Mouse (Mus musculus) c-Kit-positive CD71-positive TER-119-negative erythroid progenitor cells, embryonic 14.5 days (primary cell): ENCODE data around the gene Tnfrsf26.
"Not testable (repeated sequence)": the region's sequence is repeated elsewhere in the genome, so short reads cannot be mapped to it uniquely, and the experiment has no call there.

Experiments
- DNase-seq: peaks from one replicate; pipeline ENCODE4 v3.0.0-alpha.2; 2013; ENCODE audit warnings: low read depth

Gene Tnfrsf26

DNA sequence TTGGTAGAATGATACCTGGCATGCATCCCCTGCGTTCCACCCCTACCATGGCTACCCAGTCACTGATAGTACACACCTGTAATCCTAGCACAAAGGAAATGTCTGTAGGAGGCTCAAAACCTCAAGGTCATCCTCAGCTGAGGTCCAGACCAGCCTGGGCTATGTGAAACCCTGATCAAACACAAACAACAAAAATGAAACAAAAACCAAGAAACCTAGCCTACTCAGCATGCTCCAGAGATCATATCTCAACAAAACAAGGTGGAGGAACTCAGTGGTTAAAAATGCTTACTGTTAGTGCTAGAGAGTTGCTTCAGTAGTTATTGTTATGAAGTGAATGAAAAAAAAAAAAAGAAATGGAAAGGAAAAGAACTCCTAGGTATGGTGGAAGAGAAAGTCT, at the start of gene Tnfrsf26:
Gene Tnfrsf26, minus strand, starts transcription at position 183 of the 400 bp plus-strand sequence.
- no peak for DNase-seq

DNA sequence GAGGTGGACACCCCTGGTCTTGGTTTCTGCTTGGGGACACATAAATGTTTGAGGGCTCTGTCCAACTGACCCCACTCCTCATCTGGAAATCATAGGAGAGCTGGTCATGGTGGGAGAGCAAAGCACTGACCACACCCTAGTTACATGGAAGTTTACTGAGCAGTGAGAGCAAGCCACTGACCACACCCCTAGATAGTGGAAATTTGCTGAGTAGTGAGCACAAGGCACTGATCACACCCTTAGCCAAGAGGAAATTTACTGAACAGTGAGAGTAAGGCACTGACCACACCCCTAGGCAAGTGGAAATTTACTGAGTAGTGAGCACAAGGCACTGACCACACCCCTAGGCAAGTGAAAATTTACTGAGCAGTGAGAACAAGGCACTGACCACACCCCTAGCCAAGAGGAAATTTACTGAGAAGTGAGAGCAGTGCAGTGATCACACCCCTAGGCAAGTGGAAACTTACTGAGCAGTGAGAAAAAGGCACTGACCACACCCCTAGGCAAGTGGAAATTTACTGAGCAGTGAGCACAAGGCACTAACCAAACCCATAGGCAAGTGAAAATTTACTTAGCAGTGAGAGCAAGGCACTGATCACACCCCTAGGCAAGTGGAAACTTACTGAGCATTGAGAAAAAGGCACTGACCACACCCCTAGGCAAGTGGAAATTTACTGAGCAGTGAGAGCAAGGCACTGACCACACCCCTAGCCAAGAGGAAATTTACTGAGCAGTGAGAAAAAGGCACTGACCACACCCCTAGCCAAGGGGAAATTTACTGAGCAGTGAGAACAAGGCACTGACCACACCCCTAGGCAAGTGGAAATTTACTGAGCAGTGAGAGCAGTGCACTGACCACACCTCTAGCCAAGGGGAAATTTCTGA, 38.1 kb upstream of the Tnfrsf26 start:
- DNase-seq = no peak

DNA sequence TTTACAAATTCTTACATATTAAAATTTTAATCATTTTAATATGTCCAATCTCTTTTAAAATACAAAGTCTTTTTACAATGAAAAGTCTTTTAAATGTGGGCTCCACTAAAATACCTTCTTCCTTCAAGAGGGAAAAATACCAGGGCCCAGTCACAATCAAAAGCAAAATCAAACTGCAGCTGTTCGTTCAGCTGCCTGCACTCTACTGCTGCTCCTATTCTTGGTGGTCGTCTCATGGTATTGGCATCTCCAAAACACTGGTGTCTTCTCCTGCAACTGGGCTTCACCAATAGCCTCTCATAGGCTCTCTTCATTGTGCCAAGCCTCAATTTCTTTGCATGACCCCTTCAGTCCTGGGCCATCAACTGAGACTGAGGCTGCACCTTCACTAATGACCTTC, 34.9 kb upstream of the Tnfrsf26 start:
- no peak for DNase-seq

DNA sequence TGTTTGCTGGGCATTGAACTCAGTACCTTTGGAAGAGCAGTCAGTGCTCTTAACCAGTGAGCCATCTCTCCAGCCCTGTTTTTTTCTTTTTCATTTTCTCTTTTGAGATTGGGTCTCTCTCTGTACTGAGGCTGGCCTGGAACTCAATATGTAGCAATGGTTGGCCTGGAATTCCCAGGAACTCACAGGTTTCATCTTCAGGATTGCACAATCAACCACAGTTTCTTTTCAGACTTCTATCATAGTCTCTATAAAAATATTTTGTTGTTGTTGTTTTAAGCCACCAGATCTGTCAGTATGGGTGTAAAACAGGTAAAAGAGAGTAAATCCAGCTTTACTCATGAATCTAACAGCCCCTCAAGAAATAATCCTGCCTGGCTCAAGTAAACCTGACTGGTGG, 32.3 kb upstream of the Tnfrsf26 start:
- no peak for DNase-seq

DNA sequence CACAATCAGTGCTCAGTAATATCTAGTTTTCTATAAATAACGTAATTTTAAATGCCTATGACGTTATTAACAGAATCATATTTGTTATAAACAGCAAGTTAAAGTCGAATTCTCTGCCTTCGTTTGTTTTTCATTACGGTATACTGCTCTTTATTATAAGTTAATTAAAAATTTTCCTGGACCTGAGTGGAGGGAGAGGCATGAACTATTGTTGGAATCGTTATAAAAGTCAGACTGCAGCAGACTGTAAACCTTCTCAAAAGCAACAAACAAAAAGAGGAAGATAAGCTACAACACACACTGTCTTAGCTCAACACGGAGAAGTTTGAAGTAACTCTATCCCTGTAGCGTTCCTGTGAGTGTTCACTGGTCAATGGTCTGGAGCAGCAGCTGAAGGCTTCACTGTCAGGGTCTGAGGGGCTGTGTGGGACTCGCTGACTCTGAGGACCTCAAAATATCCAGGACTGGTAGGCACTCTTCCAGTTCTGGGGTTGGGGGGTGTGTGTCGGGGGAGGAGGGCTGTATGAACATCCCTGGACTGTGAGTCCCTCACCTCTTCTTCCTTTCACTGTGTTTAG, 21.3 kb upstream of the Tnfrsf26 start:
- DNase-seq = not testable (repeated sequence)

DNA sequence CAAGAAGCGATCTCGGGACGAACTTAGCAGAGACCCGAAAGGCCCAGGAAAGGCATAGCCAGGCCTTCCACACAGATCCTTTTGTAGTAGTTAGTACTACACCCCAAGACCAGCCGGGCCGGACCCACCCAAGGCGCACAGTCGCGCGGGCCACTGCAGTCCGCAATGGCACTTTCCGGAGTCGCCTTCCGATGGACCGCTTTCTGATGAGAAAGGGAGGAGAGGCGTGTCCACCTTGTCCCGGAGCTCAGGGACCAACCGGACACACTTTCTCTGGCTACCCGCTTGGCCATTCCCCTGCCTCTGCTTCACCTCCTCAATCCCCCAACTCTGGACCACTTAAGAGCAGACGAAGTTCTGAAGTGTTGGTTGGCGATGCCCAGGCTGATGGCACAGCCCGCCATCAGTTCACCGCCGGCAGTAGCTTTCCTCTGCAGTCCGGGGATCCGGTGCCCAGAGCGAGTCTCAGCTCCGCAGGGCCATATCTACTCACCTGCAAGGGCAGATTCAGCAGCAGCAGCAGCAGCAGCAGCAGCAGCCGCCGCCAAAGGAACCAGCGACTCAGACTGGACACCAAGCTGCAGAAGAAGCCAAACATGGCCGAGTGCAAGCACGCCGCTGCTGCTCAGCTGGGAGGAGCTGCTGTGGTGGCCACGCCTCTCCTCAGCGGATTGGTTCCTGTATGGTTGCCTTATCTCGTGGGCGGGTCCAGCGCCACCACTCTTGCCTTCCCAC, 20.7 kb upstream of the Tnfrsf26 start, which contains the start of gene Tnfrsf22:
Gene Tnfrsf22, minus strand, starts transcription at position 628 of the 735 bp plus-strand sequence.
- peak; percentile 70 for DNase-seq

DNA sequence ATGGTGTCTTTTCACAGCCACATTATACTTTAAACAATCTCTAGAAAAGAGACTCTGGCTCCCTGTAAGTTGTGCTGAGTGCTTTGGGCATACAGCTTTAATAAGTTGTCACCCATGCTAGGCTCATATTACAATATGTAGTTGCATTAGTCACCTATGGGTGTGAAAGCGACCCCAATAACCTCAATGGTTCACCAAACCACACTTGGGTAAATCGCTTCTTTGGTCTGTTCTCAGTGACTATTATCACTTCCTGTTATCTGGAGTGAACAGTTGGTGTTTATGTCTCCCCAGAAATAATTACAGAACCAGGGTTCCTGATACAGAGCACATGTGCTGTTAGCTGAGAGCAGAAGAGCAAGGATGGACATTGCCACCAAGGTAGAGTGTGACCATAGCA, 15.4 kb upstream of the Tnfrsf26 start:
- DNase-seq = not testable (repeated sequence)

DNA sequence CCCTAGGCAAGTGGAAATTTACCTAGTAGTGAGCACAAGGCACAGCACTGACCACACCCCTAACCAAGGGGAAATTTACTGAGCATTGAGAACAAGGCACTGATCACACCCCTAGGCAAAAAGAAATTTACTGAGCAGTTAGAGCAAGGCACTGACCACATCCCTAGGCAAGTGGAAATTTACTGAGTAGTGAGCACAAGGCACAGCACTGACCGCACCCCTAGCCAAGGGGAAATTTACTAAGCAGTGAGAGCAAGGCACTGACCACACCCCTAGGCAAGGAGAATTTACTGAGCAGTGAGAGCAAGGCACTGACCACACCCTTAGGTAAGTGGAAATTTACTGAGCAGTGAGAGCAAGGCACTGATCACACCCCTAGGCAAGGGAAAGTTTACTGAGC, 8.2 kb upstream of the Tnfrsf26 start:
- DNase-seq = no peak

DNA sequence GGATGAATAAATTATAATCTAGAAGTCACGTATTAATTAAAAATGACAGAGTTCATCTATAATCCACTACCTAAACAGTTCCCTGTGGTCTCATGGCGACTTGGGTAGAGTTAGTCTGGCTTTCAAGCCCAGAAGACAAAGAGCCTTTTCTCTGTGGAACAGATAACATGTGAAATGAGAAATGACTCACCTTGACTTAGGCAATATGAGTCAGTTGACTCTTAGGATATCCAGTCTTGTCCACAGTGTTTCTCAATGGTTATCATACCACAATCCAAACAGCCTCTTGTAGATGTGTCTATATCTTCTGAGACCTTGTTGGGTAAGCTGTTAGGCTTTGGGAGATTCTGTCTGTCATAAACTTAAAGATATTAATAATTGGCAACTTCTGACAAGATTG, 3.0 kb upstream of the Tnfrsf26 start:
- no peak for DNase-seq

DNA sequence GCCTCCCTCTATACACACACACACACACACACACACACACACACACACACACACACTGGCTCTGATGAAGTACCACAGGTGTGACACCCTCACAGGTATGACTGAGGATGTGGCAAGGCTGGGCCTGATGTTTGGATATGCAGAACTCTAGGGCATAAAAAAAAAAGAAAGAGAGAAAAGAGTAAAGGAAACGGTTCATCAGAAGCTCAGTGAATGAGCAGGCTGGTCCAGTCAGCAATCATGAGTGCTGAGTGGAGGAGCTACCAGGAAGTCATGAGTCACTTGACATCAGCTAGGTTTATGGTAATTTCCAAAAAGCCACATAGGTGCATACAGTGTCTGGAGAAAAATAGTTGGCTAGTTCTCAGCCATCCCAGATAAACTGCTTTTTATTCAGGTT, 979 bp upstream of the Tnfrsf26 start:
- no peak for DNase-seq

DNA sequence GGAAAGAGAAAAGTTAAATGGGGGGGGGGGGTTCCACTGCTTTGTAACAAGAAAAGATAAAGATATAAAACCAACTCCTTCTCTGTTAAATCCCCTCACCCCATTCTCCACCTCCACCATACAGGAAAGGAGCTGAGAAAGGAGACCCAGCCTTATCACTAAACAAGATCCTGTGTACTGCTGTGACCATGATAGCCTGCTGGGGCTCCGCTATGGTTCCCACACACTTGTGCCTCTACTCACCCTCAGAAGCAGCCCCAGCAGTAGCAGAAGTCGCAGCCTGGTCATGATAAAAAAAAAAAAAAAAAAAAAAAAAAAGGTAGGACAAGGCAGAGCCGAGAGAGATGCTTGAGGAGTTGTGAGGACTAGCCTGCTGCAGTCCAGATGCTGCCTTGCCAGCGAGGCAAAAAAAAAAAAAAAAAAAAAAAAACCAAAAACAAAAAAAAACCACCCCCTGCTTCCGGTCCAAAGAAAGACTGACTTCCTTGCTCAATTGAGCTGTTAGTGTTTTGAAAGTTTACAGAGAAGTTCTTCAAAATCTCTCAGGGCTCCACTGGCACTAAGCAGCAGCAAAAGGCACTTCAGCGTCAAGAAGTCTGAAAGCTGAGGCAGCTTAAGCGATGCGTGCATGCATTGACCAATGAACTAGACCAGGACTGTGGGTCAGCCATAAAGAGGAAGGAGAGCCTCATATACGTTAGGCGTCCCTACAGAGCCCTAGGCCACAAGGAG, 801 bp downstream of the Tnfrsf26 start:
- DNase-seq = no peak

DNA sequence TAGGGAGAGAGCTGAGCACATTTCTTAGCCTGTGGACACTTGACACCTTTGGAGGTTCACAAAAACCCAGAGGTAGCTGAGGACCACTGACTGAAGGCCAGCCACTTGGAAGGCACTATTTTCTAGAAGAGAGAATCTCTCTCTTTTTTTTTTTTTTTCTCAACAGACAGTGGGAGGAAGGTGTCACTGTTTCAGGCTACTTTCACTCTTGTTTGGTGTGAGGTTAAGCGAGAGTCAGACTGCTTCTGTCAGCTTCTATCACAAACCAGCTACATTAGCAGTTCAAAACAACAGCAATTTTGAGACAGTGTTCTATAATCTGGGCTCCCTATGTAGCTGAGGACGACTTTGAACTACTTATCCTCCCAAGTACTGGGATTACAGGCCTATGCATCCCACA, 2.3 kb downstream of the Tnfrsf26 start:
- DNase-seq = no peak

DNA sequence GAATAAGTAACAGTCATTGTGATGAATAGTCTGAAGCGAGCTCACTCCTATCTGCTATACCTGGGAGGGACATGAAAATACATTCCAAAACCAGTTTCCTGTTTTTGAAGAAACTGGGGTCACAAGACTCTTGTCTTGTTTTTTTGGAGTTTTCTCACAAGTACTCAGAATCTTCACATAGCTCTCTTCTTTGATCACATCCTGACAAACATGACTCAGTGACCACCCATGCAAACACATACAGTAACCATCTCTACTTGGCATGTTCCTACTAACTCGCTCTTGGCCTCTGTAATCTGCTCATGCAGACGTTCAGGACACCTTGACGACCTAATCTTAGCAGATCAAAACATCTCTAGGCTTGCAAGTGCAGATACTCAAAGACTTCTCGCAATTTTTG, 3.4 kb downstream of the Tnfrsf26 start:
- DNase-seq = no peak

DNA sequence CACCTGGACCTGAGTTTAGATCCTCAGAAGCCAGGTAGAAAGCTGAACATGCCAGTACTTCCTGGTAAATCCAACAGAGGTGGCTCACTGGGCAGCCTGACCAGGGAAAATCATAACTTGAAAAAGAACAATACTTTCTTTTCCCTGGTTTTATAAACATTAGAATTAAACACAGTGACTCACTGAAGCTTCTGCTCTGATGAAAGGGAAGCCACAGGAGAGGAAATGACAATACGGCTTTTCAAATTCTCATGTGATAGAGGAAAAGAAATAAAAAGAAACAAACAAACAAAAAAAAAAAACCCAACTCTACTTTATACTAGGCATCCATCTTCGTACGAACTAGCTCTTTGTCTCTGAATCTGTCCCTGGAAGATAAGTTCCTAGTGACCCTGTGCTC, 4.0 kb downstream of the Tnfrsf26 start:
- DNase-seq = no peak

DNA sequence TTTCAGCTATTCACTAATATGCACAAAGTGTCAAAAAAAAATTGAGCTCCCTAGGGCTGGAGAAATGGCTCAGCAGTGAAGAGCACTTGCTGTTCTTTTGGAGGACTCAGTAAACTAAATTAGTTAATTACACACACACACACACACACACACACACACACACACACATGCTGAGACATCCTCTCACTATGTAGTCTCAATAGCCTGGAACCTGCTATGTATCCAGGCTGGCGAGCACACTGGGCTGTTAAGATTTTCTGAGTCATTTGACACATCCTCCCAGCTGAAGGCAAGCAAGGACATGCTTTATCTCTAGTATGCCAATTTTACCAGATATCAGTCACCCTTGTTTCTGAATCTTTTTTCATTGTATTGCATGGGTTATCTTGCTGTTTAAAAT, 7.6 kb downstream of the Tnfrsf26 start:
- DNase-seq = no peak

DNA sequence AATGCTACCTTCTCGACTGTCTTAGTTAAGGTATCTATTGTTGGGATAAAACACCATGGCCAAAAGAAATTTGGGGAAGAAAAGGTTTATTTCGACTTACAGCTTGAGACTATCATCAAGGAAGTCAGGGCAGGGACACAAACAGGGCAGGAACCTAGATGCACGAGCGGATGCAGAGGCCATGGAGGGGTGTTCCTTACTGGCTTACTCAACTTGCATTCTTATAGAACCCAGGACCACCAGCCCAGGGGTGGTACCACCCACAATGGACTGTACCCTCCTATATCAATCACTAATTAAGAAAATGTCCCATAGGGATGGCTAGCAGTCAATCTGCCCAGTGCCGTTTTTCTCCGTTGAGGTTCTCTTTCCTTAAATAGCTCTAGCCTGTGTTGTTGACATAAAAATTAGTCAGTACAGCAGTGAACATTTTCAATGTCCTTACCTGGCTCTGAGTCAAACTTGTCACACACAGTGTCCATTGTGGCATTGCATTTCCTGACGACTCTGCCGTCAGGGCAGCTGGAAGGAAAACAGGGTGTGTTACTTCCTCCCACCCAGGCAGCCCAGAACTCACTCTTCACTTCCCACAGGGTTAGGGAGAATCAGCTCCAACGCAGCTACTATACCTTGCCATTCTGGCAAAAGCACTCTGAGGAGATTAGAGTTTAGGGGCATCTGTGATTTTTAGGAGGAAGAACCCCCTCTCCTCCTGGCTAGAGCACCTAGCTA, 14.0 kb downstream of the Tnfrsf26 start:
- no peak for DNase-seq

DNA sequence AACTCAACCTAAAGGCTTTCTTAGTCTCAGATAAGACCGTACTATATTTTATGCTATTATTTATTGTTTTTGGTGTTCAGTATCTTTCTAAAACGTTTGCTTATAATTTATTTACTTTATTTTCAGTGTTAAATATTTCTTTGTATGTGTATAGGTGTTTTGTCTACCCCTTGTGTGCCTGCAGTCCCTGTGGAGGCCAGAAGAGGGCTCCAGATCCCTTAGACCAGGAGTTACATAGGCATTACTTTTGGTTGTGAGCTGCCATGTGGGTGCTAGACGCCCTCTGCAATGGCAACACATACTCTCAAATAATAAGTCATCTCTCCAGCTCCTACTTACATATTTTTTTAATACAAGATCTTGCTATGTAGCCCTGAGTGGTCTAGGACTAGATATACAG, 16.3 kb downstream of the Tnfrsf26 start:
- no peak for DNase-seq

DNA sequence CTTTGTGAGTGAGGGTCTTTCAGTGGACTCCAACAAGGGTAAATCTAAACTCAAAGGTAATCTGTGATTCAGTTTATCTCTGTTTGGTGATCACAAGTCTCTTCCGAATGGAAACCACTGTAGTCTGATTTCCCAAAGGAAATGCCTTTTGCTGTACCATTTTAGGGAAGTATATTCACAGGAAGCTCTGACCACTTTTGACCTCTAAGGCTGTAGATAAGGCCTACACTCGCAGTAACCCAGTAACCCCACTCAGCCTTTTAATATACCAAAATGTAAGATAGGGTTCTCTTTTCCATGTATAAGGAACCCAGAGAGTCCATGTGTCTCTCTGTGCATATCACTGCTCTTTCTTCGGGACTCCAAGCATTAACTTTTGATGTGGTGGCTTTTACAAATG, 23.2 kb downstream of the Tnfrsf26 start:
- no peak for DNase-seq

DNA sequence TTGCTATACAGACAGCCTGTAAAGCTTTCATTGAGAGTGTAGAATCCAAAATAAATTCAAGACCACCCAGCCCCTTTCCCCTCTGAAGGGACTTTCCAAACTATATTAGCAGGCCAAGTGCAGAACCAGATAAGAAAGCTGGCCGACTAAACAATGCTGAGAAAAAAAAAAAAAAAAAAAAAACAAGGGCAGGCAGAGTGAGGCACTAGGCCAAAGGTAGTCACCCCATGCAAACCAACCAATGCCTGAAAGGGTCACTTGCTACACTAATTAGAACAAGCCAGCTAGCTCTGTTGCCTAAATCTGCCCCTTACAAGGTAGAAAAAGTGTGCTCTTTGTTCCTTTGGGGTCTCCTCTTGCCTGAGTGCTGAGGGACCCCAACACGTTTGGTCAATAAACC, 23.6 kb downstream of the Tnfrsf26 start:
- no peak for DNase-seq

DNA sequence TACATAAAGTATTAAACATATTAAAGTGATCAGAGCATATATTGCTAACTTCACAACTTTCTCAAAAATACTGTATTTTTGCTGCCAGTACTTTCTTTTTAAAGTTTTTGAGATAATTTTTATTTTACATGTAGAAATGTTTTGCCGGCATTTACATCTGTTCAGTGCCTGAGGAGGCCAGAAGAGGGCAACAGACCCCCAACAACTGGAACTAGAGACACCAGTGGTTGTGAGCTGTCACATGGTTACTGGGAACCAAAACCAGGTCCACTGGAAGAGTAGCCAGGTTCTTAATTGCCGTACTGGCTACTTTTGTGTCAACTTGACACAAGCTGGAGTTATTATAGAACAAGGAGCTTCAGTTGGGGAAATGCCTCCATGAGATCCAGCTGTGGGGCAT, 26.8 kb downstream of the Tnfrsf26 start:
- DNase-seq = no peak

DNA sequence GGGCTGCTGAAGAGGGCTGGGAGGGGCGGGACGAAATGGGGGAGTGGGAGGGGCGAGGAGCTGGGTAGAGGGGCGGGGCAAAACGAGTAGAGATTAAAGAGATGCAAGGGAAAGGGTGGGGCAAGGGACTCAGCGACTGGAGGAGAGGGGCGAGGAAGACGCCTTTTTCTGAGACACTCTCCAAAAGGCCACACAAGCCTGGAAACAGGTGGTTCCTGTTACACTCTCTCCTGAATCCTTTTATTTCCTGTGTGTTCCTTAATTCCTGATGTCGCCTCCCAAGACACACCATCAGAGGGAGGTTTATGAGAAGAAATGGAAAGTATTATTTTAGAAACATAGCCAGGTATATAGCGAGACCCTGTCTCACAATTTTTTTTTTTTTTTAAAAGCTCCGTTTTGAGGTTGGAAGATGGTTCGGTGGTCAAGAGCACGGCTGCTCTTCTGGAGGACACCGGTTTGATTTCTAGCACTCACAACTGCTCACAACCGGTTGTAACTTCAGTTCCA, 28.2 kb downstream of the Tnfrsf26 start:
- no peak for DNase-seq
